Mouse (Mus musculus): ENCODE results near the gene Mrln. TPM values are rescaled to one million over a fixed set of nuclear protein-coding genes. Genes with fewer than 3 reads are reported as not detected.
A peak's percentile ranks its signal among the peaks of the same experiment; 100 is the strongest.

The Mrln gene
- 1 to 10 TPM; 4.0 TPM for total RNA-seq (2021)
- long read RNA-seq, experiment 1, partial matches to known transcripts = 0 of 4 reads
- long read RNA-seq, experiment 1, other reads (novel, unspliced or antisense) = 0 of 4 reads
- long read RNA-seq, experiment 2, partial matches to known transcripts = 0 of 3 reads
- long read RNA-seq, experiment 2, other reads (novel, unspliced or antisense) = 0 of 3 reads

- peak in 1 of 2 experiments; percentile 51 for DNase-seq
These were observed at the start of gene Mrln for GRCm38 (mm10) chr10:70204505-70205399. Gene Mrln, plus strand, starts transcription at chr10:70204664.

- DNase-seq = peak; percentile 18 to 50
These were observed 47.9 kb upstream of the Mrln start for GRCm38 (mm10) chr10:70156431-70157165.

GRCm38 (mm10) chr10:70159651-70160320, 44.7 kb upstream of the Mrln start:
- DNase-seq = no peak

- no peak for DNase-seq
These were observed 43.7 kb upstream of the Mrln start for GRCm38 (mm10) chr10:70160811-70161210.

GRCm38 (mm10) chr10:70161504-70161903, 43.0 kb upstream of the Mrln start:
- DNase-seq = no peak

GRCm38 (mm10) chr10:70163681-70164080, 40.8 kb upstream of the Mrln start:
- peak in 1 of 2 experiments; percentile 45 for DNase-seq

- peak in 1 of 2 experiments; percentile 28 for DNase-seq
These were observed 38.6 kb upstream of the Mrln start for GRCm38 (mm10) chr10:70165877-70166276.

GRCm38 (mm10) chr10:70166427-70166826, 38.0 kb upstream of the Mrln start:
- no peak for DNase-seq

- no peak for DNase-seq
These were observed 36.8 kb upstream of the Mrln start for GRCm38 (mm10) chr10:70167625-70168024.

- no peak for DNase-seq
These were observed 36.1 kb upstream of the Mrln start for GRCm38 (mm10) chr10:70168396-70168795.

- peak; percentile 45 to 59 for DNase-seq
These were observed 35.4 kb upstream of the Mrln start for GRCm38 (mm10) chr10:70169044-70169443.

GRCm38 (mm10) chr10:70173314-70173713, 31.1 kb upstream of the Mrln start:
- peak; percentile 55 to 82 for DNase-seq

GRCm38 (mm10) chr10:70174494-70175190, 29.8 kb upstream of the Mrln start:
- DNase-seq = no peak

- DNase-seq = no peak
These were observed 23.7 kb upstream of the Mrln start for GRCm38 (mm10) chr10:70180727-70181126.

GRCm38 (mm10) chr10:70181279-70181972, 23.0 kb upstream of the Mrln start:
- DNase-seq = peak in 1 of 2 experiments; percentile 44

GRCm38 (mm10) chr10:70183210-70184080, 21.0 kb upstream of the Mrln start:
- DNase-seq = peak; percentile 57 to 66

GRCm38 (mm10) chr10:70186136-70186535, 18.3 kb upstream of the Mrln start:
- peak in 1 of 2 experiments; percentile 71 for DNase-seq

- no peak for DNase-seq
These were observed 17.9 kb upstream of the Mrln start for GRCm38 (mm10) chr10:70186586-70186985.

- DNase-seq = no peak
These were observed 14.6 kb upstream of the Mrln start for GRCm38 (mm10) chr10:70189864-70190263.

GRCm38 (mm10) chr10:70194283-70194682, 10.2 kb upstream of the Mrln start:
- DNase-seq = no peak
